Mouse (Mus musculus): ENCODE results near the gene Kif14.
"Not testable (repeated sequence)": the region's sequence is repeated elsewhere in the genome, so short reads cannot be mapped to it uniquely, and the experiment has no call there.

The Kif14 gene

DNA sequence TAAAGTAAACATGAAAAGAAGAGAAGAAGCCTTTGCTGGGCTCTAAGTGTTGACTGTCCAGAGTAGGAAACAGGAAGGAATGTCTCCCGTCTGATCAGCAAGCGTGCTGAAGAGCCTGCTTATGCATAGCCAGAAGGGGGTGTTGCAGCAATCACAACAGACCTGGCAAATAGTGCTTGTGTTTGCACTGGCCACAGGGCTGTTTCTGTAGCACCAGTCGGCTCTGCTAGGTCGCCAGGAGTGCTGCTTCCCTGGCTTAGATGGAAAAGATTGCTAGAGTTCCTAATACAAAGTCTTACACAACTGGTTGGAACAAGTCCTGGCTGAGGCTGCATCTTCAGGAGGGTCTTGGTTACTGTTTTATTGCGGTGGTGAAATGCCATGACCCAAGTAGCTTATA is 25.5 kb downstream of the Kif14 start:
- DNase-seq (ENCODE audit: low spot score): no peak

GRCm38 (mm10) chr1:136492232-136492631 is 26.1 kb downstream of the Kif14 start:
- no peak for DNase-seq (ENCODE audit: low spot score)

- DNase-seq (ENCODE audit: low spot score): no peak
Measured at GRCm38 (mm10) chr1:136499317-136499716, 33.2 kb downstream of the Kif14 start.

DNA sequence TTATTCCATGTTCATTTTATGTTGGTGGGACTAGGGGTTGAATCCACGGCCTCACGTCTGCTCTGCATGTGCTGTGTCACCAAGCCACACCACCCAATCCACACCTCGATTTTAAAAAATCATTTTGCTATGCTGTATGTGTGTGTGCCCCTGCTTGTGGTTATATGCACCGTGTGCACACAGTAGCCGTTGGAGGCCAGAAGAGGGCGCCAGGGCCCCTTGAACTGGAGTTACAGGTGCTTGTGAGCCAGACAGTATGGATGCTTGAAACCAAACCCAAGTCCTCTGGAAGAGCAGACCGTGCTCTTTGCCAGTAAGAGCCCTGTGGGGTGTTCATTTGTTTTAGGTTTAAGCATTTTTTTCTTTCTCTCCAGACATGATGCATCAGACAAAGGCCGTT is 36.8 kb downstream of the Kif14 start:
- no peak for DNase-seq (ENCODE audit: low spot score)

GRCm38 (mm10) chr1:136506255-136506654 is 40.1 kb downstream of the Kif14 start:
- not testable (repeated sequence) for DNase-seq (ENCODE audit: low spot score)

- no peak for DNase-seq (ENCODE audit: low spot score)
Measured at GRCm38 (mm10) chr1:136512317-136512716, 46.2 kb downstream of the Kif14 start.

GRCm38 (mm10) chr1:136513181-136513580 is 47.0 kb downstream of the Kif14 start:
- DNase-seq (ENCODE audit: low spot score): no peak

GRCm38 (mm10) chr1:136518699-136519356 is 52.7 kb downstream of the Kif14 start:
- DNase-seq (ENCODE audit: low spot score): no peak

DNA sequence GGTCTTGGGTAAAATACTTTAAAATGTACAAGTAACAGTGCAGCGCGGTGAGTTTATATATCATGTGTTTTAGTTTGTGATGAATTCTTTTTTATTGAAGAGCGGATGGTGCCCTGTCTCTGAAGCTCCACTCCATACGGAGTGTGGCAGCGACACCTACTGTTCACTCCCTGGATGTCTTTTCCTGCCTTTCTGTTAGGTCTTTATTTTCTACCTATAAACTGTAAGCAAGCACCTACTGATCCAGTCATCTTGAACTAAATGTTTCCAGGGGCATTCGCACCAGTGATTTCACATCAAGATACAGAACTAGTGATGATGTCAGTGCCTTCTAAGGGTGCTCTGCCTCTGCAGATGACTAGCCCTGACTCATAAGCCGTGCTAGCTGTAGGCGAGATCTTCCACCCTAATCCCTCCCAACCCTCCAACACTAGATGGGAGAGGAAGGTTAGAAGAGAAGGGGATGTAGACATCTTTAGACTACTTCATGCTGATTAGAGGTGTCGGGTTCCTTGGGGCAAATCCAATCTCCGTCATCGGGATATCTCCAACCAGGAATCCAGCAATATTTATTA is 55.3 kb downstream of the Kif14 start:
- DNase-seq (ENCODE audit: low spot score): peak; percentile 38

GRCm38 (mm10) chr1:136524917-136525316 is 58.8 kb downstream of the Kif14 start:
- peak; percentile 71 for DNase-seq (ENCODE audit: low spot score)

DNA sequence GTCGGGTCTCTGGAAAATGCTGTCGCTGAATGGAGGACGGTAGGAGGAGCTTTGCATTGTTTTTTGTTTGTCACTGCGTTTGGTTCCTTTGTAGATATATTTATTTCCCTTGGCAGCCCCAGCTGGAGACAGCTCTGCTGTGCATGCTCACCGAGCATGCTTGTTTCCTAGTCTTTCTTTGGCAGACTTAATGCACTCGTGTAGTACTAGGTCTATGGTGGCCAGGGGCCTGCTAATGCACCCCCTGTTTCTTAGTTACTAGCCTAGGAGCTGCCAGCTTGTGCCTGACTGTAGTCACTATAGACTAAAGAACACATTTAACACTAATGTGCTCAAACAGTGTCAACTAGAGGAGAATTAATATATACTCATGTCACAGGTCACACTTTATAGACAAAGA is 59.7 kb downstream of the Kif14 start:
- DNase-seq (ENCODE audit: low spot score): no peak

DNA sequence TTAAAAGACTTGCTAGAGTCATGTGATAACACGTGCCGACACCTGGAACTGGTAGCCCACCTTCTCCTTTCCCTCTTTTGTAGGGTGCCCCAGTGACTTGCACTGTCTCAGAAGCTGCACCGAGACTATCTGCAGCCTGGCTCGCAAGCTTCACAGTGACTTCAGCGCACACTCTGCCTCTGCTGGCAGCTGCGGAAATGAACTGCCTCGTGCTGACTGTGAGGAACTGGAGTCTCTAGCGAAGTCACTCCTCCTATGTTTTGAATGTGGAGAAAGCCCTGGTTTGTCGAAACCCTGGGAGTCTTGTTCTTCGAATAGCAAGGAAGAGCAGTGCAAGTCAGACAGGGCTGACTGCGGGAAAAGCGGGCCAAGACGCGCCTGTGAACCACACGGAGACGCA is 61.0 kb downstream of the Kif14 start:
- no peak for DNase-seq (ENCODE audit: low spot score)

- no peak for DNase-seq (ENCODE audit: low spot score)
Measured at GRCm38 (mm10) chr1:136532556-136532955, 66.4 kb downstream of the Kif14 start.

- no peak for DNase-seq (ENCODE audit: low spot score)
Measured at GRCm38 (mm10) chr1:136536947-136537346, 70.8 kb downstream of the Kif14 start.

GRCm38 (mm10) chr1:136538247-136538646 is 72.1 kb downstream of the Kif14 start:
- no peak for DNase-seq (ENCODE audit: low spot score)

DNA sequence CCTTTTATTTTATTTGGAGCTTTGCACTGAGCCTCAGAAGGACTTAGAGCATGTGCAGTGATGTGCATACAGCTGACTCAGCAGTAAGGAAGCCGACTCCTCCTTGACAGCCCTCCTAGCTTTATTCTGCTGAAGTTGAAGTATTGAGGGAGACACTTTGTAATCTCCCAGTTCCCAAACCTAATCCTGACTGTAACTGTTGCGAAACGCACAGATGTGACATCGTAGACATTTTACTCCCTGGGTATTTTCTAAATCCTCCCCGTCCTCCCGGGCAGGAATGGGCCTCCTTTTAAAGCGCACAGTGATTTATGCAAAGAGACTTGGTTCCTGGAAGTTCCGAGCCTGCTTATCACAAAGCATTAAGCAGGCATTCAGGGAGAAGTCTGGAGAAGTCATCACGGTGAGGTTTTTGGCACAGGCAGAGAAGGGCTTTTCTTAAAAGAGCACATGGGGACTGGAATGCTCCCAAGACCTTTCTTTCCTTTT is 74.3 kb downstream of the Kif14 start:
- no peak for DNase-seq (ENCODE audit: low spot score)

- no peak for DNase-seq (ENCODE audit: low spot score)
Measured at GRCm38 (mm10) chr1:136541618-136542376, 75.7 kb downstream of the Kif14 start.

DNA sequence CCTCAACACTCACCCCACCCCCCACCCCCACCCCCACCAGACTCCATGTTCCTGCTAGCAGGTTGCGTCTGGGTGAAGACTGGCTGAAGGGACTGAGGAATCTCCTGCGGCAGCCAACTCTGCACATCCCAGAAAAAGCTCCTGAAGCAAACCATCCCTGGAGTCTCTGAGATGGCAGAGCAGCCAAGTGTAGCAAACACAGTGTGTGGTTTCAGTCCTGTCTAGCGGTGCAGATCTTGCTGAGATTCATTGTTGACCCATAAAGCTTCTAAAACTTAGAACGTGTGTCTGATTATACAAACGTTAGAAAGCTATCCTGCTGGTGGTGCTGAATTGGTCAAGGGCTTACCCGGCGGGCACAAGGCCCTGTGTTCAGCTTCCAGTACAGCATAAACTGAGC is 77.8 kb downstream of the Kif14 start:
- DNase-seq (ENCODE audit: low spot score): no peak

- DNase-seq (ENCODE audit: low spot score): no peak
Measured at GRCm38 (mm10) chr1:136547068-136547467, 80.9 kb downstream of the Kif14 start.

DNA sequence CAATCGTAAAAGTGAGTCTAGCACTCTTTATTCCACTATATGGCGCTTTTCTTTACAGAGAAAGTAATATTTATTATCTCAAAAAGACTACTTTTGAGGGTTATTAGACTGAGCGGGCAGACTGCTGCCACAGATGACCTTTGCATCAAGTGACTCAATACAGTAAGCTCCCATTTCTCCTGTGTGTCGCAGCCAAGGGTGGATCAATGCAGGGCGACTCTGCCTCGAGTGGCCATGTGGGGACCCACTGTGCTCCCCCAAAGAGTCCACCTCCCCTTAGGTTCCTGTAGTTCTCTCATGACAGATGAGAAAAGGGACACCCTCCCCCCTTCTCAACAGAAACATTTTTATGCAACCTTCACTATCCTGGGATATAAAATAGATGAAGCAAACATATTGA is 84.1 kb downstream of the Kif14 start:
- no peak for DNase-seq (ENCODE audit: low spot score)

DNA sequence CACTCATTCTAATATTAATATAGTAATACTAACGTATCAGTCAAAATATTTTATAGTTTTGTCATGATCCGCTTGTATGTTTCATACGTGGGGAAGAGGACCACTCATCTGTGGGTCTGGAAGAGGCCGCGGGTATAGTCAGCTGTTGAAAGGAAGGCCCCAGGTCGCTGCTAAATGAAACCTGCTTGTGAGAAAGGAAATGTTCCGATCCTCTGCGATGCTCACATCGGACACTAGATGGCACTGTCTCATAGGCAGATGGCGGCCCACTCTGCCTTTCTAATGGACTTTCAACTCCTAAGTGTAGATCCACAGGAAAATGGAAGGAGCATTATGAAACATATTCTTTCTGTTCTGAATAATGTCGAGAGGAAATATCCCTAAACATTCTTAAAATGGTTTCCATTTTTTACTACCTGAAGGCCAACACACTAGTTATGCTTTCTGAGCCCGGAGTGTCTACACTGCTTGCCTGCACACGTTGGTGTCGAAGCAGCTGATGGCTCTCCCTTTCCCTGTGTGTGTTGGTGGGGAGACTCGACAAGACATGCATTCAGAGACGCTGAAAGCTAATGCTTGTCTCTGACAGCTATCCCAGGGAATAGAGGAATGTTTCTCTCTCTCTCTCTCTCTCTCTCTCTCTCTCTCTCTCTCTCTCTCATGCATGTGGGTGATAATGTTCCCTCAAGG is 84.9 kb downstream of the Kif14 start:
- DNase-seq (ENCODE audit: low spot score): peak; percentile 85

DNA sequence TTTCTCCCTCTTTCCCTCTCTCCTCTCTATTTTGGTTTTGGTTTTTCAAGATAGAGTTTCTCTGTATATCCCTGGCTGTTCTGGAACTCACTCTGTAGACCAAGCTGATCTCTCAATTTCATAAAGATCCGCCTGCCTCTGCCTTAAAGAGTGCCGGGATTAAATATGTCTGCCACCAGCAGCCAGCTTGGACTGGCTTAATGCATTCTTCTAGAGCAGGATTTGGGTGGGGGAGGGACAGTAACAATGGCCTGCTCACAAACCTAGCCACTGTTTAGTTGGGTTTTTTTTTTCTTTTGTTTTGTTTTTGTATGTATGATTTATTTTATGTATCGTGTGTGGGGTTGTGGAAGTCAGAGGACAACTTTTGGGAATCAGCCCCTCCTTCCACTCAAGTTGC is 88.5 kb downstream of the Kif14 start:
- no peak for DNase-seq (ENCODE audit: low spot score)

DNA sequence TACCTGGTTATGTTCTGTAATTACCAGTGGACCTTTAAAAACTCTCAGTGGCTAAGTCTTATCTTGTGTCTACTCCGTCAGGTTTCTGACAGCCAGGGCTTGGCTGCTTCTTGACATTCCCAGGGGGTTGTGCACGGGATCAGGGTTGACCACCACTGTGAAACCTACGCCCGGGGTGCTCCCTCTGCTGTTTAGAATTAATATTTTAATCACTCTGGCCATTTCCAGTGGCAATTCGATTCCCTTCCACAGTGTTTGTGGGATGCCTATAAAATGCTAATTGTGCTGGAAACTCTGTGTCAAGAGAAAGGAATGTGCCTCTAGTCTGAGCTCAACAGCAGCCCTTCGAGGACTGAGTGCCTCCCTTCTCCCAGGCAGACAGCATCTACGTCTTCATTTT is 89.7 kb downstream of the Kif14 start:
- DNase-seq (ENCODE audit: low spot score): no peak
